Mouse (Mus musculus): Measurements from ENCODE around the gene Olfr692. TPM values are rescaled to one million over a fixed set of nuclear protein-coding genes. Genes with fewer than 3 reads are reported as not detected.

Olfr692 gene
- polyA plus RNA-seq (2012; rRNA removed): not detected in 2 replicates

DNA sequence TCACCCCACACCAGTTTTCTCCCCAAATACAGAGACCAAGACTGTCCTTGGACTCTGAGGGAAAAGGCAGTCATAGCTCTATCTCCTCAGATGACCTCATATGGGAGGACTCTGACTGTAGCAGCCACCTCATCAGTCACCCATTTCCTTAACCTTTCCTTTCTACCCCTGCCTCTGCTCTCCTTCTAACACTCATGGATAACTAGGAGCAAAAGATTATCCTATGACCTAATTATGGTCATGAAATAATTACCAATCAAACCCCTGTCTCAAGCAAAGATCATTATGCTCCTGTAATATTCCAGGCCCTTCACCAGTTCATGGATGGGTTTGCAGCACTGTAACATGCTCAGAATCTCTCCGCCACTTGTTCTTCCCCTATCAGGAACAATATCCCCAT is at the start of gene Olfr692:
Gene Olfr692, plus strand, starts transcription at position 301 of the 400 bp plus-strand sequence.

GRCm38 (mm10) chr7:105334004-105334403 is 34.0 kb upstream of the Olfr692 start, which contains the start of gene Olfr690:
Gene Olfr690, minus strand, starts transcription at chr7:105334104.

DNA sequence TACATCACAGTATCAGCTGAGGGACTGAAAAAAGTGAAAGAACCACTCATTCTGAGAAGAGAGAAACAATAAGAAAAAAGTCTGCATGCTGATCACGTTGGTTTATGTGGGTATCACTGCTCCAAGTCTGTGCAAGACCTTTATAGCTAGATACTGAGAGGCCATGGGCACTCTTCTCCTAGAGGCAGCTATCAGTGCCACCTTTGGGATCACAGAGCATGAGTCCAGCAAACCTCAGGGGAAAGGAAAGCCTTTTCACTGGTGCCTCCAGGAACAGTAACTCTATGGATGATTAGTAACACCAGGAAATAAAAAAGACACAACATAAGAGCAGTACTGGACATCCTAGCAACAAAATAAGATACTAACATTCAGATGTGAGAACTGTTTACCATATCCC is 25.9 kb upstream of the Olfr692 start, which contains the start of gene Olfr691:
Gene Olfr691, minus strand, starts transcription at position 101 of the 400 bp plus-strand sequence.

GRCm38 (mm10) chr7:105374866-105375265 is 6.8 kb downstream of the Olfr692 start, which contains the start of gene Gm5901:
Gene Gm5901, plus strand, starts transcription at chr7:105375038.

DNA sequence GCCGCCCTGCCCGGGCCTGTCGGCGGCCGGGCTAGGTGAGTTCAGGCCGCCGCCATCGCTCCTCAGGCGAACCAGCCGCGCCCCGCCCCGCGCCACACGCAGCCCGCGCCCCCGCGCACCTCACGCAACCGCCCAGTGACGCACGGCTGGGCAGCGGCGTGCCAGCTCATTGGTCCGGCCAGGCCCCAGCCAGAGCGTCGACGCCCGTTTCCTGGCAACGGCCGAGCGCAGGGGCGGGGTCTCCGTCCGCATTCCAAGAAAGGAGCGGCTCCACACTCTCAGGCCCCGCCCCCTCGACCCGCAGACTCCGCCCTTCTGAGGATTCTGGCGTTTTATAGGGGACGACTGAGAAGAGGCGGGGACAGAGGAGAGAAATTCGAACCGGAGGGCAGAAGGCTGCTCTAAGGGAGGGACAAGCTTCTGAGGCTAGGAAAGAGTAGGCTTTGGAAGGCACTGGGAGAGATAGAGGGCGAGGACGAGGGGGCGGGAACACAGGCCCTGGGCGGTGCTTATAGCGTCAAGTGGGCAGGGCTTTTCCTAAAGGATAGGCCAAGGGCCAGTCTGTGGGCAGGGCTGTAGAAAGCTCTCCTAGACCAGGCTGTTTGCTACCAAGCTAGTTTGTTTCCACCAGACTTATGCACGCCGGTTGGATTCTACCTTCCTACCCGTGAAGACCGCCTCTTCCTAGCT is 32.0 kb downstream of the Olfr692 start, which contains the start of gene Fam160a2:
Gene Fam160a2, minus strand, starts transcription at position 120 of the 690 bp plus-strand sequence.

DNA sequence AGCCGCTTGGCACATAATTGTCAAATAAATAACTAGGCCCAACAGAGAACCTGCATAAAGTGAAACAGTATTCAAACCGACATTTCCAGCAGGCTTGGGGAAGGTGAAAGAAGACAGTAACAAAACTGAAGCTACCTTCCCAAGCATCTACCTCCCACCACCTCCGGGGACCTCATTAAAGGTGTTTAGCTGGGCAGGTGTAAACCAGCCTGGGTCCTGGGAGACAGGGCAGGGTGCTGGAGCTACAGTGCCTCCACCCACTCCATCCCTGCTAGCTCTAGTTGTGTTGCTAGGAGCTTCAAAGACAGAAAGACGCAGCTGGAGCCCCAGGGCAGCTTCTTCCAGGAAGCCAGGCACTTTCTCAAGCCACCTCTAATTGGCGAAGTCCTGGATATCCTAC is 36.2 kb downstream of the Olfr692 start, which contains the start of gene Cnga4:
Gene Cnga4, plus strand, starts transcription at position 301 of the 400 bp plus-strand sequence.

Other genes starting within 250 kb of the Olfr692 start
- not detected in 2 replicates for gene Olfr683, start 221.2 kb upstream of the Olfr692 start, polyA plus RNA-seq (2012; rRNA removed)
- not detected in 2 replicates for gene Olfr684, start 204.6 kb upstream of the Olfr692 start, polyA plus RNA-seq (2012; rRNA removed)
- gene Olfr685, start 182.2 kb upstream of the Olfr692 start, polyA plus RNA-seq (2012; rRNA removed): not detected in 2 replicates
- gene Olfr686, start 160.7 kb upstream of the Olfr692 start, polyA plus RNA-seq (2012; rRNA removed): not detected in 2 replicates
- not detected in 2 replicates for gene Olfr688, start 80.1 kb upstream of the Olfr692 start, polyA plus RNA-seq (2012; rRNA removed)
- not detected in 2 replicates for gene Olfr689, start 57.1 kb upstream of the Olfr692 start, polyA plus RNA-seq (2012; rRNA removed)
- gene Olfr690, start 34.1 kb upstream of the Olfr692 start, polyA plus RNA-seq (2012; rRNA removed): not detected in 2 replicates
- not detected in 2 replicates for gene Olfr691, start 26.0 kb upstream of the Olfr692 start, polyA plus RNA-seq (2012; rRNA removed)
- gene Gm5901, start 6.8 kb downstream of the Olfr692 start, polyA plus RNA-seq (2012; rRNA removed): 0.13 TPM in 1 of 2 replicates, not detected in the other
- 85.6 and 111 TPM in 2 replicates for gene Fam160a2, start 31.8 kb downstream of the Olfr692 start, polyA plus RNA-seq (2012; rRNA removed)
- 0.21 and 0.43 TPM in 2 replicates for gene Cnga4, start 36.3 kb downstream of the Olfr692 start, polyA plus RNA-seq (2012; rRNA removed)
- 0.14 TPM in 2 replicates for gene Cckbr, start 57.5 kb downstream of the Olfr692 start, polyA plus RNA-seq (2012; rRNA removed)
- 125 and 141 TPM in 2 replicates for gene Cavin3, start 114.1 kb downstream of the Olfr692 start, polyA plus RNA-seq (2012; rRNA removed)
- 39.8 and 40.7 TPM in 2 replicates for gene Smpd1, start 186.1 kb downstream of the Olfr692 start, polyA plus RNA-seq (2012; rRNA removed)
- 37.5 and 52.7 TPM in 2 replicates for gene Apbb1, start 213.4 kb downstream of the Olfr692 start, polyA plus RNA-seq (2012; rRNA removed)
- gene Hpx, start 231.9 kb downstream of the Olfr692 start, polyA plus RNA-seq (2012; rRNA removed): 0.28 TPM in 2 replicates

All from colon, adult 2 months (tissue).